Mouse (Mus musculus): ENCODE measurements at regions not wholly inside any gene's neighbourhood (a gene's known extent, or its start where the extent isn't known, plus 50 kb on each side); places are given as distances from the start of the nearest gene placed in this dataset.
"Not testable (repeated sequence)": the region's sequence is repeated elsewhere in the genome, so short reads cannot be mapped to it uniquely, and the experiment has no call there.

DNA sequence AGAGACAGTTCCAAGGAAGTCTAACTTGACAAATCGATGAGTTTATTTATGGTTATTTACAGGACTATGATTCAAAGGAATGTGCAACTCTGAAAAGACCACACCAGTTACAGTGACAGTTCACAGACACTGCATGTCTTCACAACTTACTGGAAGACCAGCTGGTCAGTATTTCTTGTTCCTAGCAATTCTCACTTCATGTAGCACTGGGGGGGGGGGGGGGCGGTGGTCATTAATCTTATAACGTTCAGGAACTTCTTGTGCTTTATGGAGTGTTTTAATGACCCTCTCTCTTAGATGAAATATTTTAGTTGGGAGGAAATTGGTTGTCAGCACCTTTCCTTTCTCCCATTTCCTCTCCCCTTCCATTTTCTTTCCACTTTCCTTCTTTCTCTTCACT is 1752.1 kb upstream of the Cntnap5a start:
- Histone ChIP-seq H3K4me3 (ENCODE audit: insufficient read depth, low read length) (no peak overlapping the region), H3K4me1 (ENCODE audit: control insufficient read depth, insufficient read depth, low read length) (no peaks in the 10 kb centered on the region), H3K27ac (ENCODE audit: insufficient read depth, low read length) (no peak overlapping the region)
- TF ChIP-seq CTCF (IDR thresholded peaks at IDR 0.05; ENCODE audit: borderline replicate concordance, insufficient read depth, low read length) (no peak), POLR2A (IDR thresholded peaks at IDR 0.05; ENCODE audit: low read depth, low read length) (no peak)

DNA sequence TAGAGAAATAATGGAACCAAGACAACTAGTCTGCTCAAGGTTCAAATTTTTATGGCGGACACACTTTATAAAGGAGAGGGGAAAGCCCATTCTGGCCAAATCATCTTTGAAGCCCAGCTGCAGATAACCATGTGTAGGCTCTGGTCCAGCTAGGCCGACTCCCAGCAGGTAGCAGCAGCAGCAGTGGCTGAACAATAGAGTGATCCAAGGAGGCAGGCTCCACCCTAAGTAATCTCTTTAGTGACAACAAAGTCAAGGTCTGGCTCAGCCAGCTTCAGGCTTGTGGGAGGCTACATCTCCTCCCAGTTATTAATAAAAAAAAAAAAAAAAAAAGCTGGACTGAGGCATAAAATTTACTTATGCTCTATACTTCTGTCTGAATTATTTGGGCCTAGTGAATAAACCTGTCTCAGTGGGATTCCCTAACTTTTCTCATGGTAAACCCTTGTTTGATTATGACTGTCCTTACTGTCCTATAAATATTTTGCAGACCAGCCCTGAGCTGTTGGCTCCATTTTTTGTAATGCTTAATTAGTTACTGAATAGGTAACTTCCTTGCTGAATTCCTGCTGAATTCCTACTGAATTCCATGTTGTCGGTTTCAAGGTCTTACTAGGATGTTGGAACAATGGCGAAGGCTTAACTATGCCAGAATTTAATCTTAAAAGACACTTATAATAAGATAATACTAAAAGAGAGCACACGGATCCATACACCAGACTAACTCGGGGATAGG is 1726.4 kb upstream of the Cntnap5a start:
- Histone ChIP-seq H3K27ac (ENCODE audit: insufficient read depth, low read length) (no peak overlapping the region), H3K4me3 (ENCODE audit: insufficient read depth, low read length) (no peak overlapping the region), H3K4me1 (ENCODE audit: control insufficient read depth, insufficient read depth, low read length) (no peaks in the 10 kb centered on the region)
- TF ChIP-seq CTCF (IDR thresholded peaks at IDR 0.05; ENCODE audit: borderline replicate concordance, insufficient read depth, low read length) (no peak), POLR2A (IDR thresholded peaks at IDR 0.05; ENCODE audit: low read depth, low read length) (no peak)

DNA sequence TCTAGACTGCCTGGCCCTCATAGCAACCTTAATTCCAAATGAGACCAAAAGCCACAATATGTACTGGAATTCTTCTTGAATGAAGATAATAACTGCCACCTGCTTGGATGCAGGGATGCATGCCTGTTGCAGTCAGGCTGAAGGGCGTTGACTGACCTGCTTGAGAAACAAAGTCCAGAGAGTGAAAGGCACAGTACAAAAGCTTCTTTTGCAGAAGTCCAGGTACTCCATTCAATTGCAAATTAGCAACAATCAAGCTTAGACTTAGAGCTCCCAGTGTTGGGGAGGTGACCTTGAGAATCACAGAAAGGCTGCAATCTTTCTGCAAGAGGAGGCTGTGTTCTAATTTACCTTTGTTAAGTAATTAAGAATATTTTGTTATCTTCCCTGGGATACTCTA is 1725.3 kb upstream of the Cntnap5a start:
- H3K4me1 ChIP-seq (ENCODE audit: control insufficient read depth, insufficient read depth, low read length); H3K27ac ChIP-seq (ENCODE audit: insufficient read depth, low read length): not testable (repeated sequence)

DNA sequence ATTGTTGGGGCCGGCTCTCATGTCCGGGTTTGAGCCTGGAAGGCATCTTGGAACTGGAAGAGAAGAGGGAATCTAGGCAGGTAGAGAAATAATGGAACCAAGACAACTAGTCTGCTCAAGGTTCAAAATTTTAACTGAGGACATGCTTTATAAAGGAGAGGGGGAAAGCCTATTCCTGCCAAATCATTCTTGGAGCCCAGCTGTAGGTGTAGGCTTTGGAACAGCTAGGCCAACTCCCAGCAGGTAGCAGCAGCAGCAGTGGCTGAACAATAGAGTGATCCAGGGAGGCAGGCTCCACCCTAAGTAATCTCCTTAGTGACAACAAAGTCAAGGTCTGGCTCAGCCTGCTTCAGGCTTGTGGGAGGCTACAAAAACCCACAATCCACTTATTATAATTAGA is 1720.6 kb upstream of the Cntnap5a start:
- H3K4me3 ChIP-seq (ENCODE audit: insufficient read depth, low read length); H3K27ac ChIP-seq (ENCODE audit: insufficient read depth, low read length); H3K4me1 ChIP-seq (ENCODE audit: control insufficient read depth, insufficient read depth, low read length): not testable (repeated sequence)

More for the DNA sequence above, 1725.3 kb upstream of the Cntnap5a start:
- not testable (repeated sequence) for H3K4me3 ChIP-seq (ENCODE audit: insufficient read depth, low read length)

DNA sequence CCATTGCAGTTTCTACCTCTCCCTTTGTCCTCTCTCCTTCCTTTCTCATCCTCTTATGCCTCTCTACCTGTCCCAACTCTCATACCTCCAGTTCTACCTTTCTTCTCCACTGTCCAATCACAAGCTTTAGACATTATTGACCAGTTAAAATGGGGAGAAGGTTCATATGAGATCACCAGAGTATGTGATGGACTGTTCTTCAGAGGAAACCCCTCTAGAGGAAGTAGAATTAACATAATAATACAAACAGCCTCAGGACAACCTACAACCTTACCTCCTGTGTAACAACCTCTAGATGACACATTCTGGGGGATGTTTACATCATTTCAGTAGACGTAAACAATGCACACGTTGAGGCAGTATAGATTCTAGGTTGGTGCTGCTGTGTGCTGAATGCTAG is 1720.1 kb upstream of the Cntnap5a start:
- Histone ChIP-seq H3K27ac (ENCODE audit: insufficient read depth, low read length) (no peak overlapping the region), H3K4me1 (ENCODE audit: control insufficient read depth, insufficient read depth, low read length) (no peaks in the 10 kb centered on the region), H3K4me3 (ENCODE audit: insufficient read depth, low read length) (no peak overlapping the region)
- TF ChIP-seq CTCF (IDR thresholded peaks at IDR 0.05; ENCODE audit: borderline replicate concordance, insufficient read depth, low read length) (no peak), POLR2A (IDR thresholded peaks at IDR 0.05; ENCODE audit: low read depth, low read length) (no peak)

DNA sequence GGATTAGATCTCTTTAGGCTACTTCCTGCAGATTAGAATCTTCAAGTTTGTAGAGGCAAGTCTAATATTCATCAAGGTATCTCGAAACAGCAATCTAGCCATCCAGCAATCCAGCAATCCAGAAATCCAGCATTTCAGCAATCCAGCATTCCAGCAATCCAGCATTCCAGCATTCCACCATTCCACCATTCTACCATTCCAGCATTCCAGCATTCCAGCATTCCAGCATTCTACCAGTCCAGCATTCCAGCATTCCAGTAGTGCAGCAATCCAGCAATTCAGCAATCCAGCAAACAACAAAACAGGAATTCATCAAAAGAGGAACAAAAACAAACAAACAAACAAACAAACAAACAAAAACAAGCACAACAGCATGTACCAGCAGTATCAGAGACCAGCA is 1713.9 kb upstream of the Cntnap5a start:
- no peak for TF ChIP-seq POLR2A (IDR thresholded peaks at IDR 0.05; ENCODE audit: low read depth, low read length)
- no peak for TF ChIP-seq CTCF (IDR thresholded peaks at IDR 0.05; ENCODE audit: borderline replicate concordance, insufficient read depth, low read length)
- H3K4me1 ChIP-seq (ENCODE audit: control insufficient read depth, insufficient read depth, low read length), result no peaks in the 10 kb centered on the region
- no peak overlapping the region for H3K4me3 ChIP-seq (ENCODE audit: insufficient read depth, low read length)
- H3K27ac ChIP-seq (ENCODE audit: insufficient read depth, low read length), result no peak overlapping the region

DNA sequence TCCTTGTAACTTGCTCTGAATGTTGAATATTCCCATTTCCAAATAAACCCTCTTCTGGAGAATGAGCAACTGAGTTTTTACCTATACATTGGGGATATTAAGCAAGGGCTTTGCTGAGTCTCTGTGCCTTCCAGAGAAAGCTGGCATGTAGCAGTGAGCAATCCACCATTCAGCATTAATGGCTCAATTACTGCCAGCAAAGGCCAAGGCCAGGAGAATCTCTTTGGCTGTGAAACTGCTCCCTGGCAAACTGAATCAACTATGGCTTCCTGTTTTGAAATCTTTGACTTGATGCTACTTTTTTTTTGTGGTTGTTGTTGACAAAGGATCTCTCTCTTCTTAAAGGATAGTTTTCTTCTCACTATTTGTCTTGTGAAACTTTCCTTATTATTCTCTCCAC is 1704.4 kb upstream of the Cntnap5a start:
- TF ChIP-seq POLR2A (IDR thresholded peaks at IDR 0.05; ENCODE audit: low read depth, low read length) (no peak), CTCF (IDR thresholded peaks at IDR 0.05; ENCODE audit: borderline replicate concordance, insufficient read depth, low read length) (no peak)
- Histone ChIP-seq H3K4me1 (ENCODE audit: control insufficient read depth, insufficient read depth, low read length) (no peaks in the 10 kb centered on the region), H3K27ac (ENCODE audit: insufficient read depth, low read length) (no peak overlapping the region), H3K4me3 (ENCODE audit: insufficient read depth, low read length) (no peak overlapping the region)

DNA sequence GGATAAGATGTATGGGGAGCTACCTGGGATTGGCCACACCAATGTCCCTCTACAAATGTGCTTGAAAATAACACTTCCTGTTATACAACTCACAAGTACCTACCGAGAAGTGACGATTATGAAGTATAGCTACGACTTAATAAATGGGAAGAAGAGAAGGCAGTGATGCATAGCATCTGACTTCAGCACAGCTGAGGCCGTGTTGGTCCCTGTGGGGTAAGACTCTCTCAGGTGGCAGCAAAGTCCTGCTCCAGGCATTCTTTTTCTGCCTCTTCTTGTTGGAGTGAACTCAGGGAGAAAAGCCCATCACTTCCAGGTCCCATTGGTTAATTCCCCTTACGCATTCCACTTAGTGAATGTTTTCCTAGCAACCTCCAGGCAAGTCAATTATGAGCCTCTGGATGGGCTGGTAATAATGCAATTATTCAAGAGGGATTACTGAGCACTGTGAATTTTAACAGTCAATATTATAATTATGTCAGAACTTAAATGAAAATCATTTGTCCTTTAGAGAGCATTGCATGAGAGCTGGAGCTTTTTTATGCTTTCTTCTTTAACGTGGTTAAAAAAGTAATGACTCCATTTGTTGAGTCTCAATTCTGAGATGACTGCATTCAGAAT is 1694.8 kb upstream of the Cntnap5a start:
- Histone ChIP-seq H3K4me1 (ENCODE audit: control insufficient read depth, insufficient read depth, low read length) (no peaks in the 10 kb centered on the region), H3K27ac (ENCODE audit: insufficient read depth, low read length) (no peak overlapping the region), H3K4me3 (ENCODE audit: insufficient read depth, low read length) (no peak overlapping the region)
- TF ChIP-seq CTCF (IDR thresholded peaks at IDR 0.05; ENCODE audit: borderline replicate concordance, insufficient read depth, low read length) (no peak), POLR2A (IDR thresholded peaks at IDR 0.05; ENCODE audit: low read depth, low read length) (no peak)

DNA sequence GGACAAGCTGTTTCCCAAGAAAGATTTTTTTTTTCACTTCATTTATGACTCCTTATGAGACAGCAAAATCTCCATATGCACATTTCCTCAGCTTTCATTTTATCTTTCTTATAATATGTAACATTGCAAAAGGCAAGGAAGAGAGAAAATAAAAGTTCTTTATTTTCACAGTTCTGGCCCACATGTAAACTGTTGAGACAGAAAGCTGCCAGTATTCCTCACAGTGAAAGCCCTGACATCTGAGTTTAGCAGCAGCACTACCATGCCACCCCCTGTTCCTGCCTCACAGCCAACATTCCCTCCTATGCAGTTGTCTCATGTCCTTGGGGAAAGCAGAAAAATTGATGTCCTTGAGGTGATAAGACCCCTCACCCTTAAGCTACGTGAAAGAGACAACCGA is 1692.1 kb upstream of the Cntnap5a start:
- H3K4me3 ChIP-seq (ENCODE audit: insufficient read depth, low read length), result no peak overlapping the region
- H3K4me1 ChIP-seq (ENCODE audit: control insufficient read depth, insufficient read depth, low read length), result no peaks in the 10 kb centered on the region
- no peak overlapping the region for H3K27ac ChIP-seq (ENCODE audit: insufficient read depth, low read length)
- TF ChIP-seq CTCF (IDR thresholded peaks at IDR 0.05; ENCODE audit: borderline replicate concordance, insufficient read depth, low read length) (no peak), POLR2A (IDR thresholded peaks at IDR 0.05; ENCODE audit: low read depth, low read length) (no peak)

DNA sequence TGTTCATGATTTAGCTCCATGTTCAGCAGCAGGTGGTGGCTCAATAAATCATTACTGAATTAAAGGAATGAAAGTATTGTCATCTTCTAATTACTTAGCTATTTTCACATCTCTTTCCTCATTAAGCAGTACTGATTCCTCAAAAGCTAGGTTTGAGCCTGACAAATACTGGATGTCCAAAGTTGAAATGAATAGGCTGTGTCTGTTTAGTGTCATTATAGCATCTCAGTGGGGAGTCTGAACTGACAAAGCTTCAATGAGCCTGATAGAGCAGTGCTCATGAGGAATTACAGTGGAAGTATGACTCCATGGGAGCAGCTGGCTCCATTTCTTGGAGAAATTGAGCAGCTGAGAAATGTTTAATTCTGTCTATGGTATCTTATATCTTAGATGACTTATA is 1646.7 kb upstream of the Cntnap5a start:
- Histone ChIP-seq H3K4me3 (ENCODE audit: insufficient read depth, low read length) (no peak overlapping the region), H3K27ac (ENCODE audit: insufficient read depth, low read length) (no peak overlapping the region), H3K4me1 (ENCODE audit: control insufficient read depth, insufficient read depth, low read length) (no peaks in the 10 kb centered on the region; the same call in 1 of the 2 replicates)
- no peak for TF ChIP-seq CTCF (IDR thresholded peaks at IDR 0.05; ENCODE audit: borderline replicate concordance, insufficient read depth, low read length)
- TF ChIP-seq POLR2A (IDR thresholded peaks at IDR 0.05; ENCODE audit: low read depth, low read length), result no peak
